Mouse (Mus musculus) monocyte, adult 2 months (primary cell): Measurements from ENCODE around the gene Setdb1.

Source experiments
- DNase-seq, 2 experiments: peaks; one replicate each; pipeline ENCODE4 v3.0.0; 2022; ENCODE audit warnings: low spot score in 2 of 2, low read depth in 1 of 2

The Setdb1 gene

GRCm38 (mm10) chr3:95294718-95295117 is 62.3 kb downstream of the Setdb1 start:
- no peak for DNase-seq

GRCm38 (mm10) chr3:95294316-95294715 is 62.7 kb downstream of the Setdb1 start:
- no peak for DNase-seq

DNA sequence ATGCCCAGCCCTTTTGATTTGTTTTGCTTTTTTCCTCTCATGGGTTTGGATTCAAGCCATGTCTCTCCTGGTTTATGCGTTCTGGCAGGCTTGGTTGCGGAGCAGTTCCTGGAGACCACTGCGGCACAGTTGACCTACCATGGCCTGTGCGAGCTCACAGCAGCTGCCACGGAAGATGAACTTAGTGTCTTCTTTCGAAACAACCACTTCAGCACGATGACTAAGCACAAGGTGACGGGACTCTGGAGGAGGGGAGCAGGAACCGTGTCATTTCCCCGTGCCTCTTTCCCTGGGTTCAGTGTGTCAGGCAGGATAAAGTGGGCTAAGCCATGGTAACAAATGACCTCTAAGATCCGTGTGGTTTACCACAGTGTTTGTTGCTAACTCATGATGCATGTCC is 63.5 kb downstream of the Setdb1 start:
- DNase-seq, result peak; percentile 65 to 85

- no peak for DNase-seq
These were observed 64.1 kb downstream of the Setdb1 start for GRCm38 (mm10) chr3:95292899-95293298.

DNA sequence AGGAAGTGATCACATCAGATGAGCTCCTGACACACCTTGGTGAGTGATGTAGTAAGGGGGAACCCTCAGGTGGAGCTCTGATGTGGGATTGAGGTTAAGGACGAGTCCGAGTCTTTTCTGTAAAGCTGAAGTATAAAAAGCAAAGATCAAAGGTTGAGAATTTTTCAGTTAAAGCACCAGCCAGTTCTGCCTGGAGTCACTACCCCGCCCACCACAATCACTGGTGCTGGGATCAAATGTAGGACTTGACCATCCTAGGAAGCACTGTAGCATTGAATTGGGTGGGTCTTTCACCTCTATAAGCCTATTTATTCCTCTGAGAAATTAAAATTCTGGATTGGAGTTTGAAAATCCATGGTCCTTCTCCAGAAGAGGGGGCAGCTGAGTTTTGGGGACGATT is 66.0 kb downstream of the Setdb1 start:
- DNase-seq, result no peak

DNA sequence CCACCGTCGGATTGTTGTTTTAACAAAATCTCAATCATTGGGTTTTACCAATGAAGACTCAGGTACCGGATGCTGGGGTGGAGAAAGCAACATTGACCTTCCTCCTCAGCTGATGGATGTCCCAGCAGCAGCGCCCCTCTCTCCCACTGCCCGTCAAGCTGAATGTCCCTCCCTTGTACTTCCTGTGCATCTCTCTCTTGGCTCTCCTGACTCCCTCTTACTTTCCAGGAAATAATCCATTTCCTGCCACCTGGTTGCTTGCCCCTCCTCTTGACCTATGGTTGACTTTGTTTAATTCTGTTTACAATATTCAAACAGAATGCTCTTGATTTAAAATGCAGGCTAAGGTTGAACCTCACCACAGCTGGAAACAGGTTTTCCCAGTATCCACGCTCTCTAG is 66.8 kb downstream of the Setdb1 start:
- no peak for DNase-seq

- no peak for DNase-seq
These were observed 67.6 kb downstream of the Setdb1 start for GRCm38 (mm10) chr3:95289419-95289818.

GRCm38 (mm10) chr3:95287541-95287940 is 69.5 kb downstream of the Setdb1 start:
- no peak for DNase-seq

DNA sequence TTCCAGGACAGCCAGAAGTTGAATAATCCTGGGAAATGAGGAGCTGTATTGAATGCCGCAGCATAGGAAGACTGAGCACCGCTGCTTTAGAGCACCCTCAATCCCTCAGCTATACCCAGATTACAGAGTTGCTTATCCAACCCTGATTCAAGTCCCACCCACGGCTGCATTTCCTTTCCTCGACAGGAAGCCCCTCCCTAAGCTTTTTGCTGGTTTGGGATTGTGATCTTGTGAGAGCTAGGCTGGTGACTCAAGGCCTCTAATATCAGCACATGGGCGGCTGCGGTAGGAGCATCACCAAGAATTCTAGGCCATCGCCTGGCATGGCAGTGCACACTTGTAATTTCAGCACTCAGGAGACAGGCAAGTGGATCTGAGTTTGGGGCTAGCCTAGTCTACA is 70.5 kb downstream of the Setdb1 start:
- DNase-seq, result no peak

GRCm38 (mm10) chr3:95286011-95286410 is 71.0 kb downstream of the Setdb1 start:
- DNase-seq, result no peak

DNA sequence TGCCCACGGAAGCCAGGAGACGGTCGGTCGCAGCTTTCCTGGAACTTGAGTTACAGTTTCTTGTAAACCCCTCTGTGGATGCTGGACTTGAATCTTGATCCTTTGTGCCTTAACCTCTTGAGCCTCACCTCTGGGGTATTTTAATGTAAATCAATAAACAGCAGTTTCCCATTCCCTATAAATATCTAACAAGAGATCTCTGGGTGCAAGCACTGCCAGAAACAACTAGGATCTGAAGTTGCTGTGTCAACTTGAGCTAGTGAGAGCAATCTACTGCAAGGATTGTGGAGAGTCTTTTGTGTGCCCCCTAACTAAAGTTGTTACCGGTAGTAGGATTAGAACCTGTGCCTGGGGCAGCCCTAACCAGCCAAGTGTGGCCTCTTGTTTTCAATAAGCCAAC is 71.6 kb downstream of the Setdb1 start:
- DNase-seq, result no peak

GRCm38 (mm10) chr3:95284501-95285281 is 72.3 kb downstream of the Setdb1 start:
- DNase-seq, result no peak

GRCm38 (mm10) chr3:95284062-95284461 is 72.9 kb downstream of the Setdb1 start:
- DNase-seq, result no peak

DNA sequence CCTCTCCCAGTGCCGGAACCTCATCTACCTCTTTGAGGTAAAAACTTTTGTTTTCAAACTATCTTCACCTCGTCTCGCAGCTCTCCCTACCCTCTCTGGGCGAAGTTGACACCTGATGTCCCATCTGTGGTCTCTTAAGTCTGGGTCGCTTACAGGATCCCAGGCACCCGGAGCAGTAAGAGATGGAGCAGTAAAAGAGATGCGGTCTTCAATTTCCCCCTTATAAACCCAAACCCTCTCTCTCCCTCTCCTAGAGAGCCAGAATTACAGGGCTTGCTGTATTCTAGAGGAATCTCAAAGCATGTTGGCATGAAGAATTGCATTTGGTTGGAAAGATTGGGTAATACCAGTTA is 73.4 kb downstream of the Setdb1 start:
- DNase-seq, result no peak

DNA sequence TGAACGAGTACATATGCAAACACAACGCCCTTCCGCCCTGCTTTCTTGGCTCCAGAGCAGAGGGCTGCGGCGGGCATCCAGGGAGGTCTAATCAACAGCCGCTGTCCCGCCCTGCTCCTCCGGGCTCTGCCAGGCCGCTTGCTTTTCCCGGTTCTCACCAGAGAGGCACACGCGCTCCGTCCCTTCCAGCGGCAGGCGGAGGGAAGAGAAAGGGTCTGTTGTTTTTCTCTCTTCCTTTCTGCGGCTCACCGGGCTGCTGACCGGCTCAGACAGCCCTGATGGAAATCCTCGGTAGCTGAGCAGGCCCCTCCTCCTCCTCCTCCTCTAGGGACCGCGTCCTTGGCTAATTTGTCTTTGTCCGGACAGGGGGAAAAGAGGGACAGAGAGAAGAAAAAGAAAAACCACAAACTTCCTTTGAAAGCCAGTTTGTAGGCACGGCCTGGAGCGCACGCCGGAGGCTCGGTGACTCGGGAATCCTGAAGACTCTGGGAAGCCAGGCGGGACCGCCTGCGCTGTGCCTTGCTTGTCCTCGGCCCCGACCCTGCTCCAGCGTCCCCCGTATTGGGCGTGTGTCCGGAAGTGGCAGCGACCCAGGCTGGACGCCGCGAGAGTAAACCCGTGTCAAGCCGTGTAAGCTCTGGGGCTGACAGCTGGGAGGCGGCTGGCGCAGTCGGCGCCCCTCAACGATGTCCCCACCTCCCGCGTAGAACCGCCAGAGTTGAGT is 74.0 kb downstream of the Setdb1 start:
- DNase-seq, result peak; percentile 39 to 46

- peak; percentile 37 to 50 for DNase-seq
These were observed 74.6 kb downstream of the Setdb1 start for GRCm38 (mm10) chr3:95282381-95282864.

DNA sequence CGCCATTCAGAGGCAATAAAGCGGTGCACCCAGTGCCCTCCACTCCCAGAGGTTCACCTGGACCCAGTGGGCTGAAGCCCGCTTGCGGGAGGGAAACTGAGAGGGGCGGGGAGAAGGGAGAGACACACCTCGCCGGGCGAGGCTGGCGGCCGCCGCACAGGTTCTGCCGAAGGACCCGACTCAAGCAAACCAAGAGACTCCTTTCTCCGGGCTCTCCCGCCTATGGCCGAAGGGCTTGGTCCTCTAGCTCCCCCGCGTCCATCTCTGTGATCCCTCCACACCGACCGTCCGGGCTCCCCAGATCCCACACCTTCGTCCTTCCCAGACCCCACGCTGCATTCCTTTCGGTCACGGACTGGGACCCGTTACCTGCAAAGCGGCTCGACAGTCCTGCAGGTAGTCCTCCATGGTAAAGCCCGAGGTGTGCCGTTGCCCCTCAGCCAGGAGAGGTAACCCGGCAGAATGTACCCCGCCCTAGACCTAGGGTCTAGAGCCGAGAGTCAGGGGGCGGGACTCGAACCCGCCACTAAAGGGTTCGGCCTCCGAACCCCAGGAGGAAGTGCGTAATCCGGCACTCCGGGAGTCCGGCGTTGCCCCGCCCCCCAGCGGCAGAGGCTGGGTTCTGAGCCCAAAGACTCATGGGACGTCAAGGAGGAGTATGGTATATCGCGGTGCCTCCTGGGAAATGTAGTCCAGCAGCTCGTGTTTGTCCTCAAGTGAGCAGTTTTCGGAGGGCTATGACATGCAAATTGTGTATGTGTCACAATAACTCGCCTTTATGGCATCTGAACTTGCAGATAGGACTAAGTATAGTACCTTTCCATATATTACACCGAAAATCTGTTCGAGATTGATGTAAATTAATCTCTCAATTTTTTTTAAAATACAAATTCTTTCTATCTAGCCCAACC is 75.5 kb downstream of the Setdb1 start, which contains the start of the genes Mindy1 and Prune1:
Gene Mindy1 (plus strand): TSS at position 130 of the 911 bp plus-strand sequence.
Gene Prune1 (minus strand): TSS at position 861 of the 911 bp plus-strand sequence.
- peak; percentile 95 to 96 for DNase-seq

DNA sequence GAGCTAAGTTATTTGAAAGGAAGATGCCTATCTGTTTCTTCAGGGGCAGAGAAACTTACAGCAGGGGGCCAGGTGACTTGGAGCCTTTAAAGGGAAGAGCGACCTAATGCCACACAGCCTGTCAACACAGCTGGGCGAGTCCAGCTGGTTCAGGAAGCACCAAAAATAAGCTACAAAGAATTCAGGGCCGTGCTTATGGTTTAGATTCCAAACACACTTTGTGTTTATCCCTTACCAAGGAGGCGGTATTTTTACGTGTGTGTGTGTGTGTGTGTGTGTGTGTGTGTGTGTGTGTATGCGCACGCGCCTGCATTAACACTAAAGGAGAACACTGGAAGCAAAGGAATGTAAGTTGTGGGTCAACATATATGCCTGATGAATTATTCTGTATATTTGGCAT is 76.3 kb downstream of the Setdb1 start:
- no peak for DNase-seq

DNA sequence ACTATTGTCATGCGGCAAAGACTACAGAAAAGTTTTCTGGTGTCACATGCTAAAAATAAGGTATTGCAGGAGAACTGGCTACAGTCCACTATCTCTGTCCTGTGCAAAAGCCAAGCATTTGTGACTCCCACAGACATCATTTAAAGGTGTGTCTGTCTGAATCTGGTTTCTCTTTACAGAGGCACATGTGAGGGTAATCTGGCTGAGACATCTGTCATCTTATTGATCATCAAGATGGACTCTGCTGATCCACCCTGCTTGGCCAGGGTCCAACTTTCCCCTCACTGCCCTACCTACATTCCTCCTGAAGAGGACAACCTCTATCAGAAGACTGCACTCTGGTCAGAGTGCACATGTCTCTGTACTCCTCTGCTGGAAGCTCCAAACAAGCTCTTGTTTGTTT is 79.9 kb downstream of the Setdb1 start:
- DNase-seq, result no peak

- DNase-seq, result no peak
These were observed 80.5 kb downstream of the Setdb1 start for GRCm38 (mm10) chr3:95276428-95276934.

- no peak for DNase-seq
These were observed 81.8 kb downstream of the Setdb1 start for GRCm38 (mm10) chr3:95275161-95275560.
